Comparison of ENCODE assay signal across 13 mouse cellular contexts in genomic region chr6:121336558-121336957, GRCm38 (mm10). TPM values are rescaled to one million over a fixed set of nuclear protein-coding genes. Genes with fewer than 3 reads are reported as not detected.
DNase-seq lines count a peak whose midpoint lies in the region; ATAC-seq and TF ChIP-seq lines count a peak whose summit lies in the region.
"Had no signal": no experiment of that assay in that cellular context is flagged by ENCODE, and none has a peak within 500 bp of the region (broad histone marks: within the 10 kb centered on the region; RNA-seq: fewer than 3 reads in every experiment).

No protein-coding gene starts in this region.

- no peaks in the 10 kb centered on the region for H3K9me3 ChIP-seq in liver, postnatal 0 days (ENCODE audit: low read length)
- no peaks in the 10 kb centered on the region for H3K9me3 ChIP-seq in forebrain, embryonic 13.5 days (replicated peaks)

- ATAC-seq in erythroblast, adult 5-6 weeks (replicated peaks; ENCODE audit: low FRiP score, poor library complexity, severe bottlenecking) = peak; percentile 88
- ATAC-seq in liver, postnatal 0 days = peak; percentile 88
- no peak for ATAC-seq in forebrain, embryonic 13.5 days

- no peaks in the 10 kb centered on the region for H3K27me3 ChIP-seq in liver, postnatal 0 days (ENCODE audit: insufficient read depth, low read length)
- no peaks in the 10 kb centered on the region for H3K27me3 ChIP-seq in forebrain, embryonic 13.5 days

- H3K4me3 ChIP-seq in gastrocnemius, adult 2 months = no peak overlapping the region
- H3K4me3 ChIP-seq in liver, postnatal 0 days (ENCODE audit: low read depth, low read length) = peak overlapping the region; percentile 40
- no peak overlapping the region for H3K4me3 ChIP-seq in forebrain, embryonic 13.5 days

- H3K4me2 ChIP-seq in liver, postnatal 0 days (ENCODE audit: low read depth, low read length) = peak overlapping the region; percentile 69
- no peak overlapping the region for H3K4me2 ChIP-seq in forebrain, embryonic 13.5 days

- intact Hi-C loops in gastrocnemius, adult 2 months (cut with DNase I) = no loop called here

- peak; percentile 72; the same call in 1 of the 2 replicates for TF ChIP-seq EP300 in liver, postnatal 0 days (IDR thresholded peaks at IDR 0.05; ENCODE audit: low read depth)

- DNase-seq in gastrocnemius, adult 2 months = peak; percentile 28
- no peak for DNase-seq in gastrocnemius, adult 8-10 months (ENCODE audit: low spot score in 2 of 2)
- peak; percentile 89 for DNase-seq in liver, postnatal 0 days
- DNase-seq in thymus, adult 18-20 months = peak; percentile 66 to 77
- DNase-seq in frontal cortex, postnatal 10 days (ENCODE audit: low spot score in 2 of 2) = no peak
- DNase-seq in urinary bladder, postnatal 25 days (ENCODE audit: low spot score) = no peak
- DNase-seq: adrenal gland, postnatal 25 days; cerebellum, postnatal 36 days; gastrocnemius, postnatal 36 days; heart, postnatal 4 days; kidney, postnatal 14 days had no signal

- H3K4me1 ChIP-seq in liver, postnatal 0 days (ENCODE audit: insufficient read depth) = peaks cover 23% of the 10 kb centered on the region
- H3K4me1 ChIP-seq in forebrain, embryonic 13.5 days = no peaks in the 10 kb centered on the region

- WGBS in liver, postnatal 0 days (ENCODE audit: insufficient replicate concordance) = 18% methylated on average over 8 of the region's 8 CpGs
- 81% methylated on average over 8 of the region's 8 CpGs for WGBS in forebrain, embryonic 13.5 days

- peak overlapping the region; percentile 48 for H3K9ac ChIP-seq in liver, postnatal 0 days (replicated peaks)
- H3K9ac ChIP-seq in forebrain, embryonic 13.5 days = no peak overlapping the region

- TF ChIP-seq CTCF in gastrocnemius, adult 2 months (IDR thresholded peaks at IDR 0.05) = no peak
- TF ChIP-seq CTCF in liver, postnatal 0 days (IDR thresholded peaks at IDR 0.05; ENCODE audit: low read depth) = no peak

- peaks cover 7% of the 10 kb centered on the region; the same call in 1 of the 2 replicates for H3K36me3 ChIP-seq in liver, postnatal 0 days (replicated peaks; ENCODE audit: insufficient read depth, low read length)
- no peaks in the 10 kb centered on the region for H3K36me3 ChIP-seq in forebrain, embryonic 13.5 days (ENCODE audit: poor library complexity, severe bottlenecking)

- no peak overlapping the region for H3K27ac ChIP-seq in gastrocnemius, adult 2 months
- H3K27ac ChIP-seq in liver, postnatal 0 days (ENCODE audit: low read depth) = peak overlapping the region; percentile 67
- H3K27ac ChIP-seq in forebrain, embryonic 13.5 days = no peak overlapping the region

RNA-seq across cellular contexts. Expression of gene Slc6a12, which starts 6.3 kb away (rescaled TPM):
- under 1 TPM; 0.11 to 0.20 TPM for total RNA-seq in gastrocnemius, adult 2 months (2021)
- under 1 TPM; 0.16 to 0.53 (median 0.26) TPM for total RNA-seq in gastrocnemius, adult 8-10 months (2022)
- total RNA-seq in erythroblast, adult 5-6 weeks (2015; ENCODE audit: low replicate concordance) = 0.63 and 1.7 TPM in 2 replicates
- 1.9 and 3.2 TPM in 2 replicates for total RNA-seq in erythroblast, adult 5-6 weeks (2017; ENCODE audit: low replicate concordance)
- 23.6 and 25.8 TPM in 2 replicates for polyA plus RNA-seq in liver, postnatal 0 days (2015; fragmentation: Nextera tagmentation; extraction: Ambion mirVana)
- polyA plus RNA-seq in forebrain, embryonic 13.5 days (2015; fragmentation: Nextera tagmentation; extraction: Ambion mirVana) = 0.35 and 0.64 TPM in 2 replicates

RNA-seq across cellular contexts. Expression of gene Slc6a13, which starts 36.5 kb away (rescaled TPM):
- under 1 TPM; 0.20 to 0.46 TPM for total RNA-seq in gastrocnemius, adult 2 months (2021)
- 1 to 10 TPM in 1 of 4 experiments, under 1 TPM in 2, not detected in 1; 0.59 to 1.1 (median 0.60) TPM for total RNA-seq in gastrocnemius, adult 8-10 months (2022)
- 1.7 and 3.1 TPM in 2 replicates for total RNA-seq in erythroblast, adult 5-6 weeks (2015; ENCODE audit: low replicate concordance)
- total RNA-seq in erythroblast, adult 5-6 weeks (2017; ENCODE audit: low replicate concordance) = 0.56 and 1.4 TPM in 2 replicates
- polyA plus RNA-seq in liver, postnatal 0 days (2015; fragmentation: Nextera tagmentation; extraction: Ambion mirVana) = 77.9 and 84.7 TPM in 2 replicates
- 4.1 and 7.7 TPM in 2 replicates for polyA plus RNA-seq in forebrain, embryonic 13.5 days (2015; fragmentation: Nextera tagmentation; extraction: Ambion mirVana)

Comparison
In these comparisons a context has a peak if more than half of its experiments do, and no peak if none do; other contexts are left out.
1. DNase-seq: peak in gastrocnemius, adult 2 months (single experiment), liver, postnatal 0 days (single experiment) and thymus, adult 18-20 months (2 of 2); none in gastrocnemius, adult 8-10 months (0 of 2), frontal cortex, postnatal 10 days (0 of 2) and urinary bladder, postnatal 25 days (single experiment).